Mouse (Mus musculus) C2C12 (cell line): Measurements from ENCODE around the gene Gstm1.

Experiments used
- CEBPB ChIP-seq: IDR thresholded peaks from one replicate; pipeline ENCODE4 v1.6.1; 2011; ENCODE audit warnings: low read depth, mild to moderate bottlenecking, control low read depth, moderate library complexity
- CTCF ChIP-seq: IDR thresholded peaks from one replicate; pipeline ENCODE4 v1.5.1; 2011; ENCODE audit not compliant: control insufficient read depth, insufficient read depth, insufficient read length
- MYOD1 ChIP-seq: IDR thresholded peaks from one replicate; pipeline ENCODE4 v1.6.1; 2011; ENCODE audit warnings: low read depth; ENCODE audit not compliant: control insufficient read depth, insufficient read length
- MYOG ChIP-seq: IDR thresholded peaks from one replicate; pipeline ENCODE4 v1.6.1; 2011; ENCODE audit not compliant: control insufficient read depth, insufficient read length; ENCODE audit errors: extremely low read depth
- USF1 ChIP-seq: IDR thresholded peaks from one replicate; pipeline ENCODE4 v1.6.1; 2011; ENCODE audit warnings: low read depth, mild to moderate bottlenecking, control low read depth, moderate library complexity

DNA sequence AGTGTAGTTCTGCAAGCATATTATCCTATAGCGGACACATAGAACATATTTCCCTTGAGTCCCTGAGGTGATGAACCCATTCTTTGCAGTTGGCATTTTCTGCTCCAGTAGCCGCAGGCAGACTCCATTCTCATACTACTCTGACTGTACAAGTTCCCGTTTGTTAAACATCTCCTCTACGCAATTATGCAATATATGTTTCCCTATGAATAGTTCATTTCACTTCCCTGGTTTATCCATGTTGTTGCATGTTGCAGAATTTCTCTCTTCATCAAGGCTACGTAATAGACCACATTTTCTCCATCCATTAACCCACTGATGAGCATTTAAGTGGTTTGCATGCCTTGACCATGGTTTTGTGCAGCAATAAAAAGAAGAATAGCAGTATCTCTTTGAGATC lies 32.7 kb upstream of the Gstm1 start:
- TF ChIP-seq CTCF (no peak), MYOG (no peak), USF1 (no peak), MYOD1 (no peak), CEBPB (no peak)
